Mouse (Mus musculus) macrophage (primary cell): Measurements from ENCODE around the gene Pdhx. TPM values are rescaled to one million over a fixed set of nuclear protein-coding genes. Genes with fewer than 3 reads are reported as not detected.

Experiments
- H3K27ac ChIP-seq: fragments of 350-480 bp; formaldehyde crosslinking; 2 replicates; pipeline ENCODE4 v1.9.0; 2021
- H3K36me3 ChIP-seq: fragments of 350-480 bp; formaldehyde crosslinking; 2 replicates; pipeline ENCODE4 v1.9.0; 2021; ENCODE audit errors: inconsistent target
- H3K4me3 ChIP-seq: fragments of 350-480 bp; formaldehyde crosslinking; 2 replicates; pipeline ENCODE4 v1.9.0; 2021; ENCODE audit errors: inconsistent target
- H3K79me2 ChIP-seq: fragments of 350-480 bp; formaldehyde crosslinking; 2 replicates; pipeline ENCODE4 v1.9.0; 2021; ENCODE audit errors: inconsistent target
- WGBS: methylation state at CpG from one replicate; pipeline ENCODE4 v1.1.7; 2026; ENCODE audit warnings: inconsistent platforms; ENCODE audit not compliant: missing documents; 5-methylcytosine and 5-hydroxymethylcytosine counted together
- polyA plus RNA-seq: library from polyadenylated mRNA; stranded (reverse); fragments of 250-400 nt; gene quantifications from 3 replicates; pipeline ENCODE4 v1.2.4, GENCODE M21; 2018; ENCODE audit warnings: inconsistent platforms

The Pdhx gene
- polyA plus RNA-seq, 1 experiment from 2014 or later: 17.0 TPM

GRCm38 (mm10) chr2:103081117-103081516 is 7.8 kb upstream of the Pdhx start:
- Histone ChIP-seq H3K79me2 (peaks cover 13% of the 10 kb centered on the region; the same call in 1 of the 2 replicates), H3K27ac (no peak overlapping the region), H3K36me3 (no peaks in the 10 kb centered on the region), H3K4me3 (no peak overlapping the region)
- WGBS: 95% methylated on average over 6 of the region's 6 CpGs

GRCm38 (mm10) chr2:103070586-103070985 is 2.7 kb downstream of the Pdhx start:
- no peak overlapping the region for H3K27ac ChIP-seq
- H3K36me3 ChIP-seq: no peaks in the 10 kb centered on the region
- no peak overlapping the region for H3K4me3 ChIP-seq
- 95% methylated on average over 3 of the region's 3 CpGs for WGBS
- peaks cover 87% of the 10 kb centered on the region for H3K79me2 ChIP-seq

- 82% methylated on average over 5 of the region's 5 CpGs for WGBS
- no peak overlapping the region for H3K27ac ChIP-seq
- H3K36me3 ChIP-seq: no peaks in the 10 kb centered on the region
- H3K4me3 ChIP-seq: no peak overlapping the region
- peaks cover 87% of the 10 kb centered on the region for H3K79me2 ChIP-seq
Observed at GRCm38 (mm10) chr2:103069752-103070405, 3.4 kb downstream of the Pdhx start.

GRCm38 (mm10) chr2:103068602-103069001 is 4.7 kb downstream of the Pdhx start:
- no peaks in the 10 kb centered on the region for H3K36me3 ChIP-seq
- H3K79me2 ChIP-seq: peaks cover 93% of the 10 kb centered on the region
- no peak overlapping the region for H3K4me3 ChIP-seq
- H3K27ac ChIP-seq: no peak overlapping the region
- 85% methylated on average over 1 of the region's 1 CpGs for WGBS

- H3K27ac ChIP-seq: no peak overlapping the region
- H3K36me3 ChIP-seq: no peaks in the 10 kb centered on the region
- WGBS: 80% methylated on average over 1 of the region's 2 CpGs
- H3K4me3 ChIP-seq: no peak overlapping the region
- H3K79me2 ChIP-seq: peaks cover 96% of the 10 kb centered on the region
Observed at GRCm38 (mm10) chr2:103067552-103068207, 5.6 kb downstream of the Pdhx start.

- WGBS: 93% methylated on average over 8 of the region's 8 CpGs
- no peak overlapping the region for H3K4me3 ChIP-seq
- H3K27ac ChIP-seq: no peak overlapping the region
- peaks cover 96% of the 10 kb centered on the region for H3K79me2 ChIP-seq
- no peaks in the 10 kb centered on the region for H3K36me3 ChIP-seq
Observed at GRCm38 (mm10) chr2:103066683-103067551, 6.4 kb downstream of the Pdhx start.

GRCm38 (mm10) chr2:103062865-103063264 is 10.4 kb downstream of the Pdhx start:
- WGBS: 38% methylated on average over 3 of the region's 3 CpGs
- Histone ChIP-seq H3K79me2 (peaks cover 88% of the 10 kb centered on the region), H3K4me3 (no peak overlapping the region), H3K36me3 (no peaks in the 10 kb centered on the region), H3K27ac (no peak overlapping the region)

GRCm38 (mm10) chr2:103058266-103058665 is 15.0 kb downstream of the Pdhx start:
- H3K27ac ChIP-seq: no peak overlapping the region
- peaks cover 45% of the 10 kb centered on the region for H3K79me2 ChIP-seq
- H3K36me3 ChIP-seq: no peaks in the 10 kb centered on the region
- WGBS: 65% methylated on average over 3 of the region's 3 CpGs
- H3K4me3 ChIP-seq: no peak overlapping the region

- 91% methylated on average over 6 of the region's 6 CpGs for WGBS
- H3K79me2 ChIP-seq: peaks cover 21% of the 10 kb centered on the region
- no peaks in the 10 kb centered on the region for H3K36me3 ChIP-seq
- H3K4me3 ChIP-seq: no peak overlapping the region
- no peak overlapping the region for H3K27ac ChIP-seq
Observed at GRCm38 (mm10) chr2:103055820-103056219, 17.5 kb downstream of the Pdhx start.

- 93% methylated on average over 19 of the region's 19 CpGs for WGBS
- no peak overlapping the region for H3K27ac ChIP-seq
- H3K79me2 ChIP-seq: no peaks in the 10 kb centered on the region; the same call in 1 of the 2 replicates
- H3K36me3 ChIP-seq: no peaks in the 10 kb centered on the region
- H3K4me3 ChIP-seq: no peak overlapping the region
Observed at GRCm38 (mm10) chr2:103051937-103052893, 21.1 kb downstream of the Pdhx start.

- 100% methylated on average over 2 of the region's 2 CpGs for WGBS
Observed at GRCm38 (mm10) chr2:103045286-103045685, 28.0 kb downstream of the Pdhx start.

GRCm38 (mm10) chr2:103040896-103041295 is 32.4 kb downstream of the Pdhx start:
- Histone ChIP-seq H3K27ac (no peak overlapping the region), H3K79me2 (no peaks in the 10 kb centered on the region), H3K4me3 (no peak overlapping the region), H3K36me3 (0 out of 2 replicates have a peak, but pooled peaks cover 10% of the 10 kb centered on the region)
- WGBS: 94% methylated on average over 8 of the region's 8 CpGs

More at GRCm38 (mm10) chr2:103045286-103045685, 28.0 kb downstream of the Pdhx start:
- Histone ChIP-seq H3K36me3 (0 out of 2 replicates have a peak, but pooled peaks cover 4% of the 10 kb centered on the region), H3K4me3 (no peak overlapping the region), H3K79me2 (no peaks in the 10 kb centered on the region; the same call in 1 of the 2 replicates), H3K27ac (no peak overlapping the region)

- Histone ChIP-seq H3K79me2 (no peaks in the 10 kb centered on the region), H3K36me3 (0 out of 2 replicates have a peak, but pooled peaks cover 14% of the 10 kb centered on the region), H3K4me3 (no peak overlapping the region), H3K27ac (no peak overlapping the region)
- 97% methylated on average over 4 of the region's 4 CpGs for WGBS
Observed at GRCm38 (mm10) chr2:103037831-103038230, 35.5 kb downstream of the Pdhx start.

- Histone ChIP-seq H3K36me3 (peaks cover 15% of the 10 kb centered on the region; the same call in 1 of the 2 replicates), H3K27ac (no peak overlapping the region), H3K4me3 (no peak overlapping the region), H3K79me2 (no peaks in the 10 kb centered on the region)
- WGBS: 93% methylated on average over 3 of the region's 3 CpGs
Observed at GRCm38 (mm10) chr2:103022728-103023127, 50.6 kb downstream of the Pdhx start.
